Mouse (Mus musculus) thymus, postnatal 25 days (tissue): ENCODE measurements at regions not wholly inside any gene's neighbourhood (a gene's known extent, or its start where the extent isn't known, plus 50 kb on each side); places are given as distances from the start of the nearest gene placed in this dataset.

Experiments
- DNase-seq: peaks from one replicate; pipeline ENCODE4 v3.0.0; 2022

DNA sequence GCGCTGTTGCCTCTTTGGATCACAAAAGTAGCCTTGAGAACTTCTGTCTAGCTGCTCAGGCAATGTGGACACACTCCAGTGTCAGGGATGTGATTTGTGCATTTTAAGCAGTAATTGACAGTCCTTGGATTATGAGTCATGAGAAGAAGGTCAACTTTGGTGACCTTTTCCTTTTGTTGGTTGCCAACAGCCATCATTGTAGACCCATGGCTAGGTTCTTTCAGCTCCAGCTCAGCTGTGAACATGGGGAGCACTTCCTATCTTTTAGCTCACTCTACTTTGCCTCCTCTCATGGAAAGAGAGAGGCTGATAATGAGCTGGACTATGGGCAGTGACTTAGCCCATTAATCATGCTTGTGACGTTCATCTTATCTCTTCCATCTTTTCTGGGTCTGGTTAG lies 602.8 kb downstream of the Ets1 start:
- DNase-seq, result no peak

DNA sequence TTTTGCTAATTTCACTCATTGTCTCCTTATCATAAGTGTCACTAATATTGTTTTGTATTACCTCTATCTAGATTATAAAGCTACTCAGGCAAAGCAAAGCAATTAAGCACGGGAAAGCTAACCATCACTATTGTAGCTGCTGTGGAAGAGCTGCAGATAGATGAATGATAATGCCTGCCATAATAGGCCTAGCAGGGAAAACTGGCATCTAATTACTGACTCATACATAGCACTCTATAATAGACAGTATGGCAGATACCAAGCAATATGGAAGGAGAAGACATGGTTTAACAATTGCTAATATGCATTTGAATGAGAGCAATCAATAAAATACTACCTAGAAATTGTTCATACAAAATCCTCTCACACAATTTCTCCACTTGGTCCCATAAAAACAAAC lies 604.5 kb downstream of the Ets1 start:
- no peak for DNase-seq

DNA sequence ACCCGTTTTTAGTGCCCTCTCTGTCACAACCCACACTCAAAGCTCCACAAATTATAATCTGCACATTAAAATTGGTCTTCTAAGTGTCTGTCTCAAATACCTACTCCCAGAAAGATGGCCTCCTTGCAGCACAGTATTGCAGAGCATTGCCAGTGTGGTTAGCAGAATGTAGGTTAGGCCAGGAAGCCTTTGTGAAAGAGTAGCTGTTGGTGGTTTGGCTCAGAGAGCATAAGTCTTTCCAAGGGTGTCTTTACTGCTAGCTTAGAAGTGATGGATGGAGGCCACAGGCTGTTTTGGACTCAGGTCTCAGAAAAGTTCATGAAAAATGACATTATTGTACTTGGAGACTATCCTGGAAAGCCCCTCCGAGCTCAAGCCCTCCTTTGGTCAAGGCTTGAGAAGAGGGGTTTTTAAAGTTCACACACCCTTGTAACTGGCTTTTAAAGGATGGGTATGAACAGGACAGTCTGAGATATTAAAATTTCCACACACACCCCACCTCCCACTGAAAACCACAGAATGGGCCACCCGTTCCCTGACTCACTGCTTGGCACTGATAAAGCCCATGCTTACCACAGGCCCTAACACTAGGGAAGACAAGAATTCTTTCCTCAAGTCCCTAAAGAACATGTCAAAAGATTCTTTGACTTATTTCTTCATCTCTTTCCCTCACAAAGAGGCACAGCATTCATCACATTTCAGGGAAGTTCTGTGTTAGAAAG lies 605.1 kb downstream of the Ets1 start:
- DNase-seq, result no peak

DNA sequence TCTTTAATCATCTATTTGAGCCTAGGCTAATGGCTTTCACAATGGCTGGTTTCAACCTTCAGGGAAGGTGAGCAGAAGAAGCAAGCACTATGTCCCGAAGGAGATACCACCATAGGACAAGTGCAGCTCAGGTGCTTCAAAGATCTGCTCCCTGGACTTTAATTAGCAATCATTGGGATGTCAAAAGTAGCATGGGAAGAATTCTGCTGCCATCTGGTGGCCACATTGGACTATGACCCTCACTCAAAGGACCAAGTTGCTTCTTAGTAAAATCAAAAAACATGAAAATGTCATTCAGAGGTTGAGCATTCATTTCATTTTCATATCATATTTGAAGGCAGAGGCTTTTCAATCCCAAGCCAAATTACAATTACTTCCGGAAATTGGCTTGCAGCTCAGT lies 610.9 kb downstream of the Ets1 start:
- DNase-seq, result peak; percentile 33

DNA sequence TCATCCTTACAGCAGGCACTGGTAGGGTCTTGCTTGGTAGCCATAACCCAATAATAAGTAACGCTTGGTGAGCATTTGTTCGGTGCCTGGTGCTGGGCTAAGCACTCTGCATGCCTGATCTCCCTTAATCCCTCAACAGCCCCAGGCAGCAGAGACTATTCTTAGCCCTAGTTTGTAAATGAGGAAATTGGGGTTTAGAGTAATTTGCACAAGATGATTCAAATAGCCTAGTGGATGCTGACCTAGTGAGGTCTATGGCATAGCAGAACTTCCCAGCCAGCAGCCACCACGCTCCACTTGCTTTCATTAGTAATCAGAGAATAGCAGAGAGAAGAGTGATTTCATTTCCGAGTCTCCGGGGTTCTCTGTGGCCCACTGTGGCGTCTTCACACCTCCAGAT lies 622.2 kb downstream of the Ets1 start:
- no peak for DNase-seq

DNA sequence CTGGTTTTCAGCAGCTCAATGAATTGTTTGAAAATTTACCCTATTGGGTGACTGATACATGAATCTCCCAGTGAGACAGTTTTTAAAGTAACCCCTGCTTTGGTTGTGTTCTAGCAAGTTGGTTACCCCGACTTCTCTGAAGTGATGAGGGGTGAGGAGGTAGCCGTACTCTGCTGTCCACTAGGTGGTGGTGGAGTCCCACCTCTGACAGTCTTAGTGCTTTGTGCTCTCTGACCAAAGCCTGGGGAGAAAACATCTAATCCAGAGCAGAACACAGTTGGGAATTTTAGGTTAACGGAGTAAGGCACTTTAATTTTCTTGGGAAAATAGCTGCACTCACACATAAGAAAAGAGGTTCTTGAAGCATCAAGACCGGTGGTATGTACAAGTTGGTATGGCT lies 624.1 kb downstream of the Ets1 start:
- peak; percentile 4 for DNase-seq

DNA sequence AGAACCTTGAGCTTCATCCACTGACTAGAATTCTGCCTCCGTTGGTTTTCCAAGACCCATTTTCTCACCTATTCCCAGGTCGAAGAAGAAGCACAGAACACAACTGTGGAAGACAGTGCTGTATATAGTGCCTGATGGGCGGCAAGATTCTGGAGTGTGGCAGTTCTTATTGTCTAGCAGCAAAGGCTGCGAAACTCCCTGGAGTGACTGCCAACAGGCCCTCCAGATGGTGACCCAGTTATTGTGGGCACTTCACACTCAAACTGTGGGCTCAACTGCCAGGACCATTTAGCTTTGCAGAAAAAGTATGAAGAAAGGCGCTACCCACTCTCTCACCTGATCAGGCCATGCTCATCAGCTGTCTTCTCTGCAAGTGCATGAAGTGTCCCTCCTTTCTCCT lies 653.4 kb downstream of the Ets1 start:
- DNase-seq, result no peak

DNA sequence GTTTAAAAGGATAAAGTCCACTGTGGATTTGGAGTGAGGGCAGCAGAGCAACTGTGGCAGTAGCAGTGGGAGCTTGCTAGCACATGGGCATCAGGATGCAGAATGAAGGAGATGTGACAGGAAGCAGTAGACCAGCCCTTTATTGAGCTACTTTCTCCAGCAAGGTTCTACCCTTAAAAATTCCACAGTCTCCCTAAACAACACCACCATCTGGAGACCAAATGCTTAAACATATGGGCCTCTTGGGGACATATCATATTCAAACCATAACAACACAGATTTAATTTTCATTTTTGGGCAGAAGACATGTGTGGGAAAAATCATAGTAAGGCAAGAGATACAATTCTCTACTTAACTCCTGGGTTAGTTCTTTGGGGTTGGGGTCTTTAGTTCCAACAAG lies 656.1 kb downstream of the Ets1 start:
- DNase-seq, result no peak

DNA sequence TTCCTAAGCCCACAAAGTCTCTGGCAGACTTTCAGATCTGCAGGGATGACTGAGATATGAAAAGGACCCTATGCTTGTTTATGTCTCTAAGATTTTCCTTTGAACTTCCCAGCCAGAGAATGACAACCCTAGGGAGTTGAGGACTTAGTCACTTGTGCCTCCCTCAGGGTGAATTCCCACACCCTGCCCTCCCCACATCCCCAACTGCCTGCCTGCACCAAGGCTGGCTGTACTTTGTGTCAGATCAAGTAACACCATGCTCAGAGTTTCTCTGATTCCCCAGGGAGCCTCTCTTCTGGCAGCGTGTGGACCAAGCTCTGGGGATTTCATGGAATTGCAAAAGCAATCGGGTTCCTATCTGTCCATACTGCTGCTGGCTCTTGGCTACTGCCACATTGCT lies 659.9 kb downstream of the Ets1 start:
- no peak for DNase-seq

DNA sequence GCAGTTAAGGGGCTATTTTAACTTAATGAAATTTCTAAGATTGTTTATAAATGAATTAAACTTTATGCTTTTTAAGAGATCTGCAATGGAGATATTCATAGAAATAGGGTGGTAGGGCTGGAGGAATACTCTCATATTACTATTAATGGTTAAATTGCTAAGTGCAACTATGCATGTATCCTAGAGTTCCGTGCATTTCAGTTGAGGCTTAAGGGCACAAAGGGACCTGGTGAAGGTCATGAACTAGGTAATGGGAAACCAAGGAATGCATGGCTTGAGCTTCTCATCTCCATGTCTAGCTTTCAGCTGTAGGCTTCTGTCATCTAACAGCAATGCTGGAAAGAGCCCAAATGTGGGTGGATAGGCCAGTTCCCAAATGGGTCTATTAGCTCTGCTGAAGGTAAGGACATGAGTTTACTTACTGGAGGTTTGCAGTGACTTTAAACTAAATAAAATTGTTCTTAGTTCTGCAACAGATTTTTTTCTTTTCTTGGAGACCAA lies 683.6 kb downstream of the Ets1 start:
- DNase-seq, result no peak

DNA sequence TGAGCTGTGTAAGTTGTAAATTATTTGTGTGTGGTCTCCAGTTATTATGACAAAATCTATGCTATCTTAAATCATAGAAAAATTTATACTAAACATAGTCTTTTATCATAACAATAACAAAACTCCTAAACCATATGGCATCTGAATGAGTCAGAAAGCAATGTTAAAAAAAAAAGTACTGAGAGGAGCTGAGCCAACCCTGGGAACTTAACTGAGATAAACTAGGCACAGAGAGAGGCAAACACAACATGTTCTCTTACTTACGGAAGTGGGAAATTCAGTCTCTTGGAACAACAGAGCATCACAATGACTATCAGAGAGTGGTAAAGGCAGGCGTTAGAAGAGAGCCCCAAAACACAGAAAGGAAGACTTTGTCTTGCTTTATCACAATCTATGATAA lies 691.7 kb downstream of the Ets1 start:
- DNase-seq, result no peak

DNA sequence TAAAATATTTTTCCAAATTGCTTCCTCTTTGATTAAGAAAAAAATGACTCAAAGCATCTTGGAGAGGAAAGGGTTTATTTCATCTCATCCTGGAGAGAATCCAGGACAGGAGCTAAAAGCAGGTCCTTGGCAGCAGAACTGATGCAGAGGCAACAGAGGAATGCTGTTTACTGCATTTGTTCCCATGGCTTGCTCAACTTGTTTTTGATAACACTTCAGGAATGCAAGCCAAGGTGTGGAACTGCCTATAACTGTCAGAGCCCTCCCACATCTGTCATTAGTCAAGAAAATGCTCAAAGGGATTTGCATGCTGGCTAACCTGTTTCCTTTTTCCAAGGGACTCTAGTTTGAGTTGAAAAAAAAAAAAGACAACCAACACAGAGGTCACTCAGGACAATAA lies 714.2 kb downstream of the Ets1 start:
- DNase-seq, result no peak

DNA sequence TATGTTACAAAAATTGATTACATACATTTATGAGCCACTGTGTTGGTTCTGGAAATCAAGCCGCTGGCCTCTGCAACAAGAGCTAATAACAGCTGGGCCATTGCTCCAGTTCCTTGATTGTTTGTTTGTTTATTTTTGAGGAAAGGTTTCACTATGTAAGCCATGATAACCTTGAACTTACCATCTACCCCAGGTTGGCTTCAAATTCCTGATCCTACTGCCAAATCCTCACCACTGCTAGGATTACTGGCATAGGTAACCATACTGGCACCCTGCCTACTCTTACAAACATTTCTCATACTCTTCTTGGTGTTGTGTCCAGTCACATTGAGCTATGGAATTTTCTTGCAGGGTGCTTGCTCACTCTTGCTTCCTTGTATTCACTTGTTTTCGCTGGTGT lies 720.6 kb downstream of the Ets1 start:
- no peak for DNase-seq

DNA sequence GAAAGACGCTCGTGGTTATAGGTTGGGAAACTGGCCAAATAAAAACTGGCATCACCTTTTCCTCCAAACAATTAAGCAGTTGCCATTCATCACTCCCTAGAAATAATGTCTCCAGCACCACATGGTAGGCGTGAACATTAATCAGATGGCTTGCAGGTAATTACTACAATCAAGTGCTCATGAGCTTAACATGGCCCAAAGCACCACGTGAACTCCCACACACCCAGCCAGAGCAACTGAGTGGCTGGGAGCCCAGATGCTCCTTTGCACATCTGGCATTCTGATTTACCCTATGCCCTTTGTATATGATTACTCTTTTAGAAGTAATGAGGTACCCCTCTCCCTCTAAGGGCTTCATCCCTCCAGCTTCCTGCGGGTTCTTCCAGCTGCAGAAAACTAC lies 724.9 kb downstream of the Ets1 start:
- no peak for DNase-seq

DNA sequence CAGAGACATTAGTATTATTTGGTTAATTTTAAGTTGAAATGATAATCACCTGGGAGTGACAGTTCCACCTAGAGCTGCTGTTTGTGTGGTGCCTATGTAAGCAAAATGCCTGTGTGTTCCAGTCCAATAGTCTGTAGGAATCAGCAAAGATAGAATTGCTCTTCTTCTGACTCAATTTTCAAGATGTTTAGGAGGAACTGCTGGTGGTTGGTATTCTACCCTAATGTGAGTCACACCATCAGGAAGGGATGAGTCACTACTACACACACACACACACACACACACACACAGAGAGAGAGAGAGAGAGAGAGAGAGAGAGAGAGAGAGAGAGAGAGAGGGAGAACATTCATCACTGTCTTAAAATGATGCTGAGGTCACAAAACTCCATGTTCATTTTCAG lies 753.1 kb downstream of the Ets1 start:
- no peak for DNase-seq

DNA sequence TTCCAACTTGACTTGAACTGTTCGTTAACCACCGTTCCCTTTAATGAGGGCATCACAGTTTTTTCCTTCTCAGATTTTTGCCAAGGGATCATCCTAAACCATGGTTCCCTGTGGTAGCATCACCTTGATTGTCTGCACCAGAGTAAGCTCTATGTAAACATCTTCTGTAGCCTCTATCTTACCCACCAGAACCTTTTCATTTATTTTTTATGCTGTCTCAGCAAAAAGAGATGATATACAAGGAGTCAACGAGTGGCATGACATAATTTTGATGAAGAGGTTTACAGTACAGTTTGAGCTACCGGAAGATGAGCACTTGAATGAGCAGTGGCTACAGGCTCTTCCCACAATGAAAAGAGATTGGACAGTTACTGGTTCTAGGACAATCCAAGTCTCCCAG lies 768.7 kb downstream of the Ets1 start:
- no peak for DNase-seq

DNA sequence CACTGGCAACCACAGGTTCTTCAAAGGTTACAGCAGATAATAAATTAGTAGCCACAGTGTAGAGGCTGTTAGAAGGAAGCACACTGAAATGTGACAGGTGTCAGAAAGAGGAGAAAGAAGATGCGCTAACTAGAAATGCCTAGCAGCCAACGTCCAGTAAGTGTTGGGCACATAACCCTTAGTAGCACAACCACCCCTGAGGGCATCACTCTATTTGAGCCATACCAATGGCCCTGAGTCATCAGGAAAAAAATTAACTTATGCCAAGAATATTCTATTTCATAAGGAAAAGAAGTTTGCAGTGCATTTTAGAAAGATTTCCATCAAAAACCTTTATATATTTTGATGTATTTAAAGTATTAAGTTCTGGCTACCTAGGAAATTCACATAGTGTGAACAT lies 771.5 kb downstream of the Ets1 start:
- DNase-seq, result no peak

DNA sequence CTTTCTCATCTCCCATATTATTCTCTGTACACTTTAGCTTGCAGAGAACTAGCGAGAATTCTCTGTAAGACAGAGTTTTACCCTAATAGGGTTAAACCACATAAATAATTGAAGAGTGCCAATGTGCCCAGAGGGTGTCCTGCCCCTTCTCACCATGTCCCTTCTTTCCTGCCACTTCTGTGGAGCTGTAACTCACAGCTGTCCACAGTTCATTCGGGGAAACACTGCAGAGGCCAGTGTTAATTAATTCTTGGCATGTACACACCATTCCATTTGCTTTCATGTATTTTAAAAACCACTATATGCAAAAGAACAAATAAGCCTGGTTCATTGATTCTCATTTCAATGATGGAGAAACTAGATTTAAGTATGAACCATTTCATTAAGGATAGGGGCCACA lies 787.8 kb downstream of the Ets1 start:
- no peak for DNase-seq

DNA sequence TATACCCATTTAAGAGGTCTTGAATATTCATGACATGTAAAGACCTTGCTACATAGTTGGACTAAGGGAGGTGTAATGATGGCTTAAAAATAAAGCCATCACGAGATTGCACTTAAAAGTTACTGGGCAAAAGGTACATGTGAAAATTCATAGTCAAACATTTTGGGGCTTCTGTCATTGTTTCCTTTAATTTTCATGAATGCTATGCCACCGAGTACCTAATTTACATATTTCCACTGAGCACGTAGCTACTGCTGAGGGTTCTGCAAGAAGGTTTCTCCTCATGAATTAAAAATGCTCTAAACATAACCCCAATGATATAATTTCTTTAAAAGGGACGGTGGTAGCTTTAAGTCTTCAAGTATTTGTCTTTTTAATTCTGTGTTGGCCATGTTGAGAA lies 800.4 kb downstream of the Ets1 start:
- DNase-seq, result no peak

DNA sequence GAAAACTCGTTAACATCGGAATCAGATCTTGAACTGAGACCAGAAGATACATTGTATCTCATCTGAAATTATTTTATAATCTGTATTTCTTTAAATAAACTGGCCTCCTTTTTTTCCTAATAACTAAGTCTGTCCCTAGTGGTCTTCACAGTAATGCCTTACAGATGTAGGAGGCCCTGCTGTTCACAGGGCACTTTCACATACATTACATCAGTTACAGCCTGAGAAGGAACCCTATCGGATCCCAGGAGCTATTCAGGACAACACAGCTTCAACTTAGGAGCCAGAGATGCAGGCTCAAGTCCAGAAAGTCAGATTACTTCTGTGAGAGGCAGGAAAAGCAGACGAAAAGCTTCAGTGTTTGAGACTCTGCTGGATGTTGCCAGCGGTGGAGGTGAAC lies 806.2 kb downstream of the Ets1 start:
- no peak for DNase-seq

DNA sequence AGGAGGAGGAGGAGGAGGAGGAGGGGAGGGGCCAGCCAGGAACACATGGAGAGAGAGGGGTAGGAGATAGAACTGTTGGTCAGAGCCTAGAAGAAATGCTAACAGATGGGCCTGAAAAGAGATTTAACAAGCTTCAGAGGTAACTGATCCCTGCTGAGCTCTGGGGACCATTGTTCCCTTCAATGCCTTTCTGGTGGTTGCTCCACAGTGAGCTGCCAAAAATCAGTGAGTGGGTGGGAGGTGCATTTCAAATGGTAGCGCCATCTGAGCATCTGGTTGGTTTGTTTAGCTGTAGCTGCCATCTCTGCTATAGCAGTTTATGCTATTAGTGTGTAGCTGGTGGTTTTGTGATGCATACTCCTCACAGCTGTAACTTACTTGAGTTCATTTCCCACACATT lies 809.9 kb downstream of the Ets1 start:
- no peak for DNase-seq

DNA sequence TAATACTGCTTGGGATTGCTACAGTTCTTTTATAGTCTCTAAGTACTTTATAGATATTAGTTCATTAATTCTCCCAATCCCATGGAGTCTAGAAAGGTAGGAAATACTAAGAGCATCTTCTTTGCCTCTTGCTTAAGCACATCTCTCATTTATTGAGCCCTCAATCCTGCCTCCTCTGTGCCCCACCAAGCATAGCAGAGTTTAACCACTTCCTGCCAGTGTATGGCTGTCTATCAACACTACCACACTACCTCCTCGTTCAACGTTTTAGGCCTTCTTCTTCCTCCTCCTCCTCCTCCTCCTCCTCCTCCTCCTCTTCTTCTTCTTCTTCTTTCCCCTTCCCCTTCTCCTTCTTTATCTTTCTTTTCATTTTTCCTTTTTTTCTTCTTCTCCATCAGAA lies 839.1 kb downstream of the Ets1 start:
- no peak for DNase-seq

DNA sequence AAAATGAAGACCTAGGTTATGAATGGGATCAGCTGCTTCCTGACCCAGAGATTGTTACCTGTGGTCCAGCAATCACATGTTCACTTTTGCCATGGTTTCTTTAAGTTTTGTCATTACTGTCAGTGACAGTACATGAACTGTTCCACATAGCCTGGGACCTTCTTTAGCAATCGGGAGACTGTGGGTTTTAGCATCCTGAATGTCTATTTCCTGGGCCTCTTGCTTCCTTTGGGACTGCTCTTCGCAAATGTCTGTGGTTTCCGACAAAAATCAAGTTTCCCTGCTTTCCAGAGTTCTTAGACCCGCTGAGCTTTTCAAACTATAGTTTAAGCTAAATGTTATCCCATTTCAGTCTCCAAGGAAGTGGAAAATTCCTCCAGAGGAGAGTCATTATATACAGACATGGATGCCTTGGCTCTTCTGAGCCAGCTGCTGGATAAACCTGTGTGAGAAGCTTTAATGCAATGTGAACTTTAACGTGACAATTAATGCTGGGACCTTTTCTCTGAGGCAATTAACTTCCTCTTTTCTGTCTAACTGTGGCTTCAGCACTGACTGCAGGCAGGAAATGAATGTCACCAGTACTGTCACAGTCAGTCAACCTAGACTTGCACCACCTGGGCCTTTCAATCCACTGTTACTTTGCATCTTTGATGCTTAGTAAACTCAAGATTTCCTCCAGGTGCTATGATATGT lies 847.0 kb downstream of the Ets1 start:
- no peak for DNase-seq

DNA sequence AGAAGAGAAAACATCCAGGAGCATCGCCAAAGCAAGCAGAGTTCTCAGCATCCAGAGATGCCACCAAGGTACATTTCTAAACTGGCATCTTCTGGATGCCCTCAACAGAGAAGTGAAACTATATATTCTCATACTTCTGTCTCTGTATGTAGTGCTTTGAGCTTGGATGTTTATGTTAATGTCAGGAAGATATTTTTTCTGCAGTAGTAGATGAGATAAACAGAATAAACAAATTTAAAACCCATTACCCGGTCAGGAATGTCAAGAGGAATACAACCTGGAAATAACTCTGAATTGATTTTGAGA lies 847.5 kb downstream of the Ets1 start:
- DNase-seq, result no peak
